Mouse (Mus musculus) hindbrain, embryonic 11.5 days (tissue): ENCODE data around the gene Rerg. TPM values are rescaled to one million over a fixed set of nuclear protein-coding genes. Genes with fewer than 3 reads are reported as not detected.

Source experiments
- ATAC-seq: fragments of 200-750 bp; cut with Nextera tagmentation; 2 replicates; pipeline ENCODE4 v1.8.0; 2017; ENCODE audit warnings: mild to moderate bottlenecking, moderate TSS enrichment, moderate library complexity; ENCODE audit not compliant: low FRiP score
- DNase-seq: peaks from one replicate; pipeline ENCODE4 v3.0.0-alpha.2; 2015; ENCODE audit warnings: low spot score
- H3K27ac ChIP-seq: fragments of 300-500 bp; sonication (generic); 2 replicates; pipeline ENCODE4 v1.5.1; 2014; ENCODE audit warnings: mild to moderate bottlenecking, low read depth, low read length
- H3K27me3 ChIP-seq: fragments of 300-500 bp; sonication (generic); 2 replicates; pipeline ENCODE4 v1.6.1; 2014; ENCODE audit warnings: mild to moderate bottlenecking, low read length, moderate library complexity, mixed read lengths; ENCODE audit not compliant: control insufficient read depth, insufficient read depth
- H3K36me3 ChIP-seq: fragments of 300-500 bp; sonication (generic); 2 replicates; pipeline ENCODE4 v1.6.1; 2014; ENCODE audit warnings: mild to moderate bottlenecking, low read length, moderate library complexity, mixed read lengths; ENCODE audit not compliant: control insufficient read depth, insufficient read depth
- H3K4me1 ChIP-seq: fragments of 300-500 bp; sonication (generic); replicated peaks from 2 replicates; pipeline ENCODE4 v1.6.1; 2014; ENCODE audit warnings: low read length, mixed read lengths; ENCODE audit not compliant: control insufficient read depth, insufficient read depth
- H3K4me2 ChIP-seq: fragments of 300-500 bp; sonication (generic); replicated peaks from 2 replicates; pipeline ENCODE4 v1.6.1; 2014; ENCODE audit warnings: mild to moderate bottlenecking, low read depth, low read length
- H3K4me3 ChIP-seq: fragments of 300-500 bp; sonication (generic); 2 replicates; pipeline ENCODE4 v1.5.1; 2014; ENCODE audit warnings: low read depth, low read length
- H3K9ac ChIP-seq: fragments of 300-500 bp; sonication (generic); 2 replicates; pipeline ENCODE4 v1.6.1; 2014; ENCODE audit warnings: low read depth, low read length
- H3K9me3 ChIP-seq: fragments of 300-500 bp; sonication (generic); 2 replicates; pipeline ENCODE4 v1.6.1; 2016; ENCODE audit warnings: low read length; ENCODE audit not compliant: control insufficient read depth
- WGBS: fragments of 180-500 bp; shearing (Covaris S2); extraction: QIAGEN DNeasy Blood & Tissue Kit; methylation state at CpG from one replicate; pipeline ENCODE4 v1.1.7; 2014; 5-methylcytosine and 5-hydroxymethylcytosine counted together
- polyA plus RNA-seq: library from polyadenylated mRNA; unstranded; fragments of >200 nt; fragmentation: Nextera tagmentation; extraction: Ambion mirVana; gene quantifications from 2 replicates; pipeline ENCODE4 v1.2.1, GENCODE M21; 2014

The Rerg gene
- polyA plus RNA-seq, 1 experiment from 2014 or later, result 1.9 TPM

- Histone ChIP-seq H3K36me3 (no peaks in the 10 kb centered on the region), H3K27me3 (peaks cover 6% of the 10 kb centered on the region), H3K27ac (no peak overlapping the region), H3K4me3 (no peak overlapping the region), H3K4me2 (no peak overlapping the region), H3K9me3 (no peaks in the 10 kb centered on the region), H3K4me1 (peaks cover 2% of the 10 kb centered on the region; the same call in 1 of the 2 replicates), H3K9ac (no peak overlapping the region)
- WGBS, result 36% methylated on average over 7 of the region's 7 CpGs
- ATAC-seq, result no peak
- DNase-seq, result no peak
Observed at GRCm38 (mm10) chr6:137170646-137171045, 349 bp upstream of the Rerg start.

DNA sequence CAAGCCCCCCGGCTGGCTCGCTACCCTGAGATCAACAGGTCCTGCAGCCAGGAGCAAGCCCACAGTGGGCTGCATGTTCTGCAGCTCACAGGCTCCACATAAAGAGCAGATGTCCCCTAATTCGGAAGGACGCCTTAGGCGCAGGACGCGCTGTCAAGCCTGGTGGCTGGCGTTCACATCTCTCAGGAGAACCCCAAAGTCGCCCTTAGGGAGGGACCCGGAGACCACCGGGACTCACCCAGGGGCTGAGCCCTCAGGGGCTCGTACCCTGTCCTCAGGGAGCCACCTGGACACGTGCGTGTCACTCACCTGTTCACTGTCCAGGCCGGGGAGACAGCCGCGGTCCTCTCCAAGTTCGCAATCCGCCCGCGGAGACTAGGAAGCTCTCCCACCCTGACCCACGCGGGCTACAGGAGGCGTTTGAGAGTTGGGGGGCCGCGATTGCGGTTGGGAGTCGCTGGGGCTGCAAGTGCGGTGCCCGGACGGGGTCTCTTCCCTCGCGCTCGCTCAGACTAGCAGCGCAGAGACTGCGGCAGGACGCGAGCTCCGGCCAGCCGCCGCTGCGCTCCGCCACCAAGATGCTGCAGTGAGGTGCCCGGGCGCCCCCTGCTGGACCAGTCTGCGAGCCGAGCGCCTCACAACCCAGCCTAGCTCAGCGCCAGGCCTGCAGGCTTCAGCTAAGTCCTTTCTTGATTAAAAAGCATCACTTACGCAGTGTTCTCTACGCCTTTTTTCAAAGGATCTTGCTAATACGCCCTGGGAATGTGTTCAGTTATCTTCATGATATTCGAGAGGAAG is 927 bp downstream of the Rerg start:
- peaks cover 6% of the 10 kb centered on the region for H3K27me3 ChIP-seq
- peak overlapping the region; percentile 46 for H3K4me3 ChIP-seq
- H3K9me3 ChIP-seq, result no peaks in the 10 kb centered on the region
- peaks cover 2% of the 10 kb centered on the region; the same call in 1 of the 2 replicates for H3K4me1 ChIP-seq
- ATAC-seq (peak; percentile 95), DNase-seq (peak; percentile 95)
- H3K9ac ChIP-seq, result peak overlapping the region; percentile 50
- WGBS, result 1% methylated on average over 53 of the region's 53 CpGs
- peak overlapping the region; percentile 95 for H3K4me2 ChIP-seq
- H3K27ac ChIP-seq, result no peak overlapping the region
- H3K36me3 ChIP-seq, result no peaks in the 10 kb centered on the region

DNA sequence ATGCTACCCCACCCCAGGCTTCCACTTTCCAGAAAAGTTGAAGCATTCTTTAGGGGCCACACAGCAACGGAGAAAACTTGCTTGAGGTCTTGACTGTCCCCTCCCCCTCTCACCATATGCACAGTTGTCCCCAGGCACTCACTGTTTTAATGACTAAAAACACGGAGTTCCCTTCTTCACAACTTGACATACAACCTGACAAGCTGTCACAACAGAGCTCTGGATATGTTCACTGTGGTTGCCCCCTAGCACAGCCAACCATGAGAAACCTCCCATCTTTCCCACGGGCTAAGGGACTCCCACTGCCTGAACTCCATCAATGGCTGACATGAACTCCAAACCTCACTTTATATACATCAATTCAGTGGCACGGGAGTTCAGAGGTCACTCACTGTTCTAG is 3.5 kb downstream of the Rerg start:
- Histone ChIP-seq H3K36me3 (no peaks in the 10 kb centered on the region), H3K4me2 (no peak overlapping the region), H3K27ac (no peak overlapping the region), H3K9me3 (no peaks in the 10 kb centered on the region), H3K27me3 (peaks cover 6% of the 10 kb centered on the region), H3K4me1 (peaks cover 2% of the 10 kb centered on the region; the same call in 1 of the 2 replicates), H3K4me3 (no peak overlapping the region), H3K9ac (no peak overlapping the region)
- DNase-seq (no peak), ATAC-seq (no peak)
- WGBS, result 46% methylated on average over 4 of the region's 4 CpGs

- Histone ChIP-seq H3K9me3 (no peaks in the 10 kb centered on the region), H3K36me3 (no peaks in the 10 kb centered on the region), H3K4me3 (no peak overlapping the region), H3K27ac (no peak overlapping the region), H3K27me3 (0 out of 2 replicates have a peak, but pooled peaks cover 3% of the 10 kb centered on the region), H3K4me1 (no peaks in the 10 kb centered on the region), H3K9ac (no peak overlapping the region), H3K4me2 (no peak overlapping the region)
- 74% methylated on average over 10 of the region's 10 CpGs for WGBS
- DNase-seq, result no peak
- ATAC-seq, result no peak
Observed at GRCm38 (mm10) chr6:137163571-137163970, 6.7 kb downstream of the Rerg start.

GRCm38 (mm10) chr6:137163061-137163460 is 7.2 kb downstream of the Rerg start:
- 87% methylated on average over 4 of the region's 4 CpGs for WGBS
- no peak overlapping the region for H3K27ac ChIP-seq
- no peaks in the 10 kb centered on the region for H3K4me1 ChIP-seq
- DNase-seq (no peak), ATAC-seq (no peak)
- no peaks in the 10 kb centered on the region for H3K36me3 ChIP-seq
- no peak overlapping the region for H3K4me2 ChIP-seq
- no peaks in the 10 kb centered on the region for H3K27me3 ChIP-seq
- H3K9ac ChIP-seq, result no peak overlapping the region
- no peaks in the 10 kb centered on the region for H3K9me3 ChIP-seq
- no peak overlapping the region for H3K4me3 ChIP-seq

- no peak overlapping the region for H3K27ac ChIP-seq
- no peak for DNase-seq
- no peaks in the 10 kb centered on the region for H3K4me1 ChIP-seq
- no peaks in the 10 kb centered on the region for H3K36me3 ChIP-seq
- H3K9ac ChIP-seq, result no peak overlapping the region
- 93% methylated on average over 7 of the region's 7 CpGs for WGBS
- no peak for ATAC-seq
- no peak overlapping the region for H3K4me2 ChIP-seq
- no peak overlapping the region for H3K4me3 ChIP-seq
- no peaks in the 10 kb centered on the region for H3K9me3 ChIP-seq
- no peaks in the 10 kb centered on the region for H3K27me3 ChIP-seq
Observed at GRCm38 (mm10) chr6:137162481-137162880, 7.8 kb downstream of the Rerg start.

DNA sequence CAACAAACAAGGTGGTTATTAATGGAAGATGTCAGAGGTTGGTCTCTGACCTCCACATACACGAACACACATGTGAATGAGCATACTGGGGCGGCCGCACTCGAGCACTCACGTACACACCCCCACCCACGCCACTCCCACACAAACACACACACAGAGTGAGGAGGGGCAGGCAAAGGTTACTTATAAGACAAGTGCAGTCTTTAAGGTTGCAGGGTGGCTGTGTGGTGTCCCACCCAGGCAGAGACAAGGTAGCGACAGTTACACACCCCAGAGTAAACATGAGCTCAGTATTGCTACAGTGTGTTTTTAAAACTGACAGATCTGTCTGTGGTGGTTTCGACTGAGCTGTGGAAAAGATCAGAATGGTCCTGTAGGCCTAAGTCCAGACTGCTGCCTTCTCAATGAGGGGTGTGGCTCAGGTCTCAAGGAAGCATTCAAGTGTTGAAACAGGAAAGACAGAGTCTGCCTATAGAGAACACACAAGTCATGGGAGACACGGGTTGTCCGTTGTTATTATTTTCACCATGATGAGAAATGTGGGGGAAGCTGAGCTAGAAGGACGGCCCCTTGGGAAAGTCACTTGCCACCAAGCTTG is 8.7 kb downstream of the Rerg start:
- 86% methylated on average over 11 of the region's 11 CpGs for WGBS
- no peak for ATAC-seq
- Histone ChIP-seq H3K27me3 (no peaks in the 10 kb centered on the region), H3K27ac (no peak overlapping the region), H3K4me3 (no peak overlapping the region), H3K4me2 (no peak overlapping the region), H3K9me3 (no peaks in the 10 kb centered on the region), H3K9ac (no peak overlapping the region), H3K36me3 (no peaks in the 10 kb centered on the region), H3K4me1 (no peaks in the 10 kb centered on the region)
- no peak for DNase-seq

DNA sequence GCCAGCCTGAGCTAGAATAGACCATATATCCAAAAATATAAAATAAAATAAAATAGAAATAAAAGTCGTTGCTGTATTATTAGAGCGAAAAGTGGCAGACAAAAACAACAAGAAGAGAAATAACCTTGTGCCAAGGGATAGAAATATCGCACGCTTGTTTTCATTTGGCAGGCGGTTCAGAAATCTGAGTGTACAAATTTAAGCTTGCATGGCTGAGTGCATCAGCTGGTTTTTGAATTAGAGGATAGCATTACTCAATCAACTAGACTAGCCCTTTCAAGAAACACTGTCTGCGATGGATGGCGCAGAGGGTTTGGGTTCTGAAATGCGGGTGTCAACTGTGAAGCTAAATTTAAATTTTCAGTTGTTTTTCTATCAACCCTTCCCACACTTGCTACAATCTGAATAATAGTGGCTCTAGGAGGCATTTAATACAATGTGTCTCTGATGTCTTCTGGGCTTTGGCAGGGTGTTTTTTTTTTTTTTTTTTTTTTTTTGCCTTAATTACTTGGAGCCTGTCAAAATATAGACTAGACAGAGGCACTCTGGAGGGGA is 10.8 kb downstream of the Rerg start:
- Histone ChIP-seq H3K27me3 (no peaks in the 10 kb centered on the region), H3K4me3 (no peak overlapping the region), H3K4me2 (no peak overlapping the region), H3K9me3 (no peaks in the 10 kb centered on the region), H3K4me1 (no peaks in the 10 kb centered on the region), H3K27ac (no peak overlapping the region), H3K9ac (no peak overlapping the region), H3K36me3 (no peaks in the 10 kb centered on the region)
- no peak for DNase-seq
- 92% methylated on average over 8 of the region's 8 CpGs for WGBS
- no peak for ATAC-seq
